Mouse (Mus musculus) right cerebral cortex, adult 18-20 months (tissue): Measurements from ENCODE around the gene Qrsl1.
"Not testable (repeated sequence)": the region's sequence is repeated elsewhere in the genome, so short reads cannot be mapped to it uniquely, and the experiment has no call there.

Experiments used
- DNase-seq: peaks from one replicate; pipeline ENCODE4 v3.0.0; 2022; ENCODE audit warnings: mixed read lengths

Qrsl1 gene

GRCm38 (mm10) chr10:43901578-43902194 is at the start of gene Qrsl1, which contains the start of gene Rtn4ip1:
Gene Qrsl1 (minus strand): TSS chr10:43901745.
Gene Rtn4ip1 (plus strand): TSS chr10:43901807.
- peak; percentile 95 for DNase-seq

GRCm38 (mm10) chr10:43945435-43945834 is 43.9 kb upstream of the Qrsl1 start:
- DNase-seq = no peak

GRCm38 (mm10) chr10:43943736-43944135 is 42.2 kb upstream of the Qrsl1 start:
- no peak for DNase-seq

GRCm38 (mm10) chr10:43939136-43939662 is 37.7 kb upstream of the Qrsl1 start:
- no peak for DNase-seq

- DNase-seq = no peak
Measured at GRCm38 (mm10) chr10:43928596-43928995, 27.1 kb upstream of the Qrsl1 start.

GRCm38 (mm10) chr10:43927736-43928135 is 26.2 kb upstream of the Qrsl1 start:
- DNase-seq = no peak

- DNase-seq = not testable (repeated sequence)
Measured at GRCm38 (mm10) chr10:43925776-43926175, 24.2 kb upstream of the Qrsl1 start.

GRCm38 (mm10) chr10:43923096-43923495 is 21.6 kb upstream of the Qrsl1 start:
- no peak for DNase-seq

GRCm38 (mm10) chr10:43918696-43919608 is 17.4 kb upstream of the Qrsl1 start:
- DNase-seq = peak; percentile 71

GRCm38 (mm10) chr10:43916737-43917136 is 15.2 kb upstream of the Qrsl1 start:
- no peak for DNase-seq

GRCm38 (mm10) chr10:43916181-43916580 is 14.6 kb upstream of the Qrsl1 start:
- no peak for DNase-seq

GRCm38 (mm10) chr10:43912236-43912635 is 10.7 kb upstream of the Qrsl1 start:
- DNase-seq = no peak

GRCm38 (mm10) chr10:43910873-43911142 is 9.3 kb upstream of the Qrsl1 start:
- no peak for DNase-seq

- no peak for DNase-seq
Measured at GRCm38 (mm10) chr10:43910032-43910872, 8.7 kb upstream of the Qrsl1 start.

GRCm38 (mm10) chr10:43904569-43904968 is 3.0 kb upstream of the Qrsl1 start:
- no peak for DNase-seq

GRCm38 (mm10) chr10:43900883-43901570 is 518 bp downstream of the Qrsl1 start:
- DNase-seq = no peak

- no peak for DNase-seq
Measured at GRCm38 (mm10) chr10:43898276-43898675, 3.3 kb downstream of the Qrsl1 start.

GRCm38 (mm10) chr10:43896065-43896464 is 5.5 kb downstream of the Qrsl1 start:
- no peak for DNase-seq

GRCm38 (mm10) chr10:43892971-43893370 is 8.6 kb downstream of the Qrsl1 start:
- DNase-seq = no peak

GRCm38 (mm10) chr10:43888976-43889375 is 12.6 kb downstream of the Qrsl1 start:
- no peak for DNase-seq

GRCm38 (mm10) chr10:43887676-43888075 is 13.9 kb downstream of the Qrsl1 start:
- DNase-seq = no peak

GRCm38 (mm10) chr10:43871458-43871857 is 30.1 kb downstream of the Qrsl1 start:
- no peak for DNase-seq
